Mouse (Mus musculus) T-helper 2 cell (primary cell): Measurements from ENCODE around the gene Eif1ax.
"Not testable (repeated sequence)": the region's sequence is repeated elsewhere in the genome, so short reads cannot be mapped to it uniquely, and the experiment has no call there.

ENCODE experiments used
- in situ Hi-C: fragments of 300-600 bp; cut with MboI, MseI; formaldehyde crosslinking; loops from one replicate; pipeline ENCODE4 v1.15.1; 2025; ENCODE audit warnings: high pct_unique_total_duplicates

The Eif1ax gene

DNA sequence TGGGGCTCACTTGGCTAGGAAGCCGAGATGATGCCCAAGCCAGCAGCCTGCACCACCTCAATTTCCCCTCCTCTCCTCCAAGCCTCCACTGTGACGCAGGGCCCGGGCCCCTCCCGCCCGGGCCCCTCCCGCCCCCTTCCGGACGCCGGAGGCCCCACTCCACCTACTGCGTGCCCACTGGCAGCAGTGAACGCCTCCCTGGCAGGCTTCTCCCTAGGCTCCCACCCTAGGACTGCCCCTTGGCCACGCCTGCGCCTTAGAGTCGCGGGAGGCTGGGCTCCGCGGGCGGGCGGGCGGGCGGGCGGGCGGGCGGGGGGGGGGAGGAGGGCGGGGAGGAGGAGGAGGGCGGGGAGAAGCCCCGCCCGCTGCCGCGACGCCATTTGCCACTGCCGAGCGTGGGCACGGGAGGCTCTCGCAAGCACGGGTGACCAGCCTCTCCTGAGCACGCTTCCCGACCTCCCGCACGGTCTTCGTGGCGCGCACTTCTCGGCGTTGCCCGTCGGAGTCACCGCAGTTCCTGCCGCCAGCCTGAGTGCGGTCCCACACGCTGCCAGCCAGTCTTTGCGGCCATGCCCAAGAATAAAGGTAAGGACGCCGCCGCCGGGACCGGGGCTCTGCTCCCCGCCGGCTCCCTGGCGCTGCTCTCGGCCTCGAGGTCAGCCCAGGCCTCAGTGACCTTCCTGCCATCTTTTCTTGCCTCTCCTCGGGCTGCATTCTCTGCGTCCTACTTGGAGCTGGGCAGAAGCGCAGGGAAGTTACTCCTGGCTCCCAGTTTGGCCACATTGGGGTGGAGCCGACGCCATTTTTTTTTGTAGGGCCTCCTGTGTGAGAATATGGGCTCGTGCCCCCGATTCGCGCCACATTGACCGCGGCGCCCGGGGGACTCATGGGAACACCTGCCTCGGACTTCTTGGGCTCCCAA, at the start of gene Eif1ax:
Gene Eif1ax (plus strand): TSS at position 348 of the 922 bp plus-strand sequence.
- in situ Hi-C loops = no loop called here

DNA sequence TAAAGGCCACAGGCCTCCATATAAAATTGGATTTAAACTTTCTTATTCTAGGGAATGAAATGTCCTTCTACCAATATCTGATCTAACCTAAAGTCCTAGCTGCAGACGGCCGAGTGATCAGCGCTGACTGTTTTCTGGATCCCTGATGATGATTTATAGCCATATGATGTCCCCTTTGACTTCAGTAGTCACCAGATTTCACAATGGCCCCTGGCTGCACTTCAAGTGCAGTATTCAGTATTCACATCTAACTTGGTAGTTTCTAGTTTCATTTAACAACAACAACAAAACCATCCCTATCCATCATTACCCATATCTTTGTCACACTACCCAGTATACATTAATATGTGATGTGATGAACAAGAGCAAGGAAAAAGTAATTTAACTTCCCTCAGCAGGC, 7.5 kb upstream of the Eif1ax start:
- in situ Hi-C loops = no loop called here

DNA sequence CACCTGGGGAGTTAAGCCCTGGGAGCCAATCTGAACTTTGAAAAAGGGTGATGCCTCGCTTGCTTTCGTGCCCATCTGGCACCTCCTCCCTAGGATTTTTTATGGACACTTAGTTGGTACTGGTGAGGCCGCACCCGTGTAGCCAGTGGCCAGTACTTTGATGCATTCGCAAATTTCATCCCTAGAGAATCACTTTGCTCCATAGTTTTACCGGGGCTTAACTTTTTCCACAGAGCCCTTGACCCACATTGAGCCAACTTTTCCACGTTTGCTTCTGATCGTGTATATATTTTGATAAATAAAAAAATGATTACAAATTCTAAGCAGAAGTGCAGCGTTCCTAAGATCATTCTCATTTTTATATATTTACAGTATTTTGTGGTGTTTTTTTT, 771 bp downstream of the Eif1ax start:
- in situ Hi-C loops = no loop called here

DNA sequence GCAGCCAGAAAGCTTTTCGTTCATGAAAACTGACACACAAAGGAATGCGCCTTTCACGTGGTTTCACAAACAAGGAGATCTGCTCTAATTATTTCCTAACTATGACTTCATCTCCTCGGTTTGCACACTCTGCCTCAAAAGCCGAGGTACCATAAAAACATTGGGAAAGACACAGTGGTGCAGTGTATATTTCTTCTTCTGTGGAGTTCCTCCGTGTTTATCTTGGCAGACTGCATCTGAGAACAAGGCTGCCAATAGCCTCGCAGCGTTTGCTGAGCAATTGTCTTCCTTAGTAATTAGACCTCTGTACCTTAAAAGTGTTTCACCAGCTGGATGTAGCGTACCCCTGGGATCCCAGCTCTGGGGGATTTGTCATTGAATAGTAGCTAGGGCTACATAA, 15.1 kb downstream of the Eif1ax start:
- in situ Hi-C loops = no loop called here

DNA sequence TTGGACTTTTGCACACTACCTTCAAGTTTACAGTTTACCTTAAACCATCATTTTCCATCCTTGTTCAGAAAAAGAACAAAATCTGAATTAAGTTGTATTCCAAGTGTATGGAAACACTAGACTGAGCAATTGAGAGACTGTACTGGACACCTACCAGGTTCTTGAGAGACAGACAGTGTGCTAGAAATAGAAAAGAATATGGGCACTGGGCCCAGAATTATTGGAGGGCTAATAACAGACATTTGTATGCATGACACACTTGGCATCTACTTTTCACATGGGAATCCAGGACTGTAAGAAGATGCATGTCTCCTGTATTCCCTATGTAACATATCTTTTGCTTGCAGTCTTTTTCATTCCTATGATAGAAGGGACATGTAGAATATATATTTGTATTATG, 17.0 kb downstream of the Eif1ax start:
- in situ Hi-C loops = no loop called here

DNA sequence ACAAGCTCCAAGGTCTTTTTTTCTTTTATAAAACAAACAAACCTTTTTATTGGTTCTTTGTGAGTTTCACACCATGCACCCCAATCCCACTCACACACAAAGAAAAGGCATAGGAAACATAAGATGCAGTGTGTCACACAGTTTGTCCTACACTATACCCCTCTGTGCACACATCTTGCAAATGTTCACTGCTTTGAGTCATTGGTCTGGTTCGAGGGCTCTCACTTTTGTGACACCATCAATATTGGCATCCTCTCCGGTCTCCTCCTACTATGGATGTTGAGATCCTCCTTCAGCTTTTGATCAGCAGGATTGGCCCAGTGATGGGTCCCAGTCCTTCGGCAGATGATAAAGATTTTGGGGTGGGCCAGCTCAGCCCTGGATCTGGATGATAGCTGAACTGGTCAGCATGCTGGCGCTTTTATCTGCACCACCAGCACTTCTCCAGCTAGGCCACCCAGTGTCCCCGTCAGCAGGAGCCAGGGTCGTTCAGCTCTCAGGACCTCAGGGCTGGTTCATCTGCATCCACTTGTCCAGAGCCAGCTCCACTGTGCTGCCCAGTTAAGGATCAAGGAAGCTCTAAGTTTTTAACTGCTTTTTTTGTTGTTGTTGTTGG, 18.5 kb downstream of the Eif1ax start:
- in situ Hi-C loops = no loop called here

DNA sequence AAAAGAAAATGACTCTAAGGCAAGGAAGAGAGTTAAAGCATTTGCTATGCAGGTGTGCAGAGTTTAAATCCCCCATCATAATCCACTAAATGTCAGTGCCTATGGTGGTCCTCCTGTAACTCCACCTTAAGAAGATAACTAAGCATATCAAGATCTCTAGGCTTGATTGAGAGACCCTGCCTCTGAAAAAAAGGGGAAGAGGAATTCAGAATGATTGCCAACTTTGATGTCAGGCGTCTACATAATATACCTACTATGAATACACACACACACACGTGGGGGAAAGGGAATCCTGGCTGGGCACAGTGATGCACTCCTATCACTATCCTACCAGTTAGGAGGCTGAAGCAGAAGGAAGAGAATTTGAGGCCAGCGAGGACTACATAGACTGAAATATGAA, 19.3 kb downstream of the Eif1ax start:
- in situ Hi-C loops = no loop called here

DNA sequence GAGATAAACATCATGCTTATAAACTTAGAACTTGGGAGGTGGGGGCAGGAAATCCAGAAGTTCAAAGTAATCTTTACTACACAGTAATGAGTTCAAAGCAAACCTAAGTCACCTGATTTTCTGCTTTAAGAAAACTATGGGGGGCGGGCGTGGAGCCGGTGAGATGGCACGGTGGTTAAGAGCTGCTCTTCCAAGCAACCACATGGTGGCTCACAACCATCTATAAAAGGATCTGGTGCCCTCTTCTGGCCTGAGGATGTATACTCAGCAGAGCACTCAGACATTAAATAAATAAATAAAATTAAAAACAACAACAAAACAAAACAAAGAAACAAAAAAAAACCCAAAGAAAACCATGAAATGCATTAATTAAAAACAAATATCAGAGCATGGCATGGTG, 37.3 kb downstream of the Eif1ax start:
- in situ Hi-C loops = no loop called here

DNA sequence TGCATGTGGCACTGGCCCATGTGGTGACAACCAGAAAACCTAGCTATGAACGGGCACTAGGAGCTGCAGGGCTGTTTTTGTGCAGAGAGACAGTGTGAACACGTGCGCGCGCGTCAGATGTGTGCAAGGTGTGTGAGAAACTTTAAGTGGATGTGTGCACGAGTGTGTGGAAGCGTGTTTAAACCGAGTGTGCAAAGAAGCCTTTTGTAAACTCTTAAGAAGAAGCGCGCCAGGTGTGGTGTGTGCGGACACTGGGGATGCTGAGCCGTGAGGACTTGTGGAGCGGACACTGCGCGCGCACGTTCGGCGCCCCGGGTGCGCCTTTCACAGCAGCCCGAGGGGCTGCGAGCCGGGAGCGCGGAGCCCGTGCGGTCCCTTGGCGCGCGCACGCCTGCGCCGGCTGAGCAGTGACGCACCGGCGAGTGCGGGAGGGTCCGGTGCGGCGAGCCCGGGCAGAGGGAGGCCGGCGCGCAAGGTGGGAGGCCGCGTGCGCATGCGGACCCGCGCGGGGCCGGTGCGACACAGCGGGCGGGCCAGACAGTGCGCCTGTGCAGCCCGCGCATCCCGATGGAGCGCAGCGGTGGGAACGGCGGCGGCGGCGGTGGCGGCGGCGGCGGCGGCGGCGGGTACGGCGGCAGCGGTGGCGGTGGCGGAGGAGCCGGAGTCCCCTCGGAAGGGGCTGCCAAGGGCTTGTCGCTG, 42.3 kb downstream of the Eif1ax start, which contains the start of gene Map7d2:
Gene Map7d2 (plus strand): TSS at position 443 of the 699 bp plus-strand sequence.
- in situ Hi-C loops = no loop called here

DNA sequence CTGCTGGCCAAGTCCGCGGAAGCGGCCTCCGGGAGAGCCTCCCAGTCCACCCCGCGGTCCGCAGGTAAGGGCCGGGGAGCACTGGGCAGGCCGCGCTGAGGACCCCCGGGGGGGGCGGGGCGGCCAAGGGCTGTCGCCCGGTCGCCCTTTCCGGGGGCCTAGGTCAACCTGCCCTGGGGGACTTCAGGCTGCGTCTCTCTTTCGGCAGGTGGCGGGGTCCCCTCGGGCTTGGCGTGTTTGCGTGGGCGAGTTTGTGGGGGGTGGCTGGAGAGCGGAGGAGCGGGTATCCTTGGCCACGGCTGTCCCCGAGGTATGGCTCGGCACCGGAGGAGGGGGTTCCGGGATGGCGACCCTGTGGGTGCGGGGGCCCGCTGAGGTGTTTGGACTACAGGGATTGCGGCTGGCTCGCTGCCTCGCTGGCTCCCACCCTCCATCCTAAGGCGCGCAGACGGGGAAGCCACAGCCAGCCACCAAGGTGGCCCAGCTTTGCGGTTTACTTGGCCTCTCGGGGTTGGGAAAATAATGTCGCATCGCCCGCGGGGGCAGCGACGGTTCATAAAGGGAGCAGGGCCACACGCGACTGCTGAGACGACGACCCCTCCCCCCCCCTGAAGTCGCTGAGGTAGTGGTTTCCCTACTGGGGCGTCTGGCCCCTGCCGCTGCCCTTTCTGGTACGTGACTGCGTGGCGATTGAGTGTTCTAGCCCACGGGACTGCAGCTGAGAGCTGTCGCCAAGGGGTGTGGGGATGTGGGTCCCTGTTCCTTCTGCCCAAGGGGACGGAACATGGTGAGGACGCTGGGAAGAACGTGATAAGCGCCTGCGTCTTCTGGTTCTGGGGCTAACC, 43.1 kb downstream of the Eif1ax start:
- in situ Hi-C loops = no loop called here

DNA sequence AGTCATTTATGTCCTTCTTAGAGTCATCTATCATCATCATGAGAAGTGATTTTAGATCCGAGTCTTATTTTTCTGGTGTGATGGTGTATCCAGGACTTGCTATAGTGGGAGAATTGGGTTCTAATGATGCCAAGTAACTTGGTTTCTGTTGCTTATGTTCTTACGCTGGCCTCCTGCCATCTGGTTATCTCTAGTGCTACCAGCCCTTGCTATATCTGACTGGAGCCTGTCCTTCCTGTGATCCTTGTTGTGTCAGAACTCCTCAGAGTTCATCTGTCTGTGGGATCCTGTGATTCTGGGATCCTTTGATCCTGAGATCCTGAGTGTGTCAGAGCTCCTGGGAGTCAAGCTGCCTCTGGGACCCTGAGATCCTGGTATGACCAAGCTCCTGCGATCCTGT, 58.5 kb downstream of the Eif1ax start:
- in situ Hi-C loops = not testable (repeated sequence)
